16 mouse cellular contexts compared by ENCODE assay signal in the genomic region with DNA sequence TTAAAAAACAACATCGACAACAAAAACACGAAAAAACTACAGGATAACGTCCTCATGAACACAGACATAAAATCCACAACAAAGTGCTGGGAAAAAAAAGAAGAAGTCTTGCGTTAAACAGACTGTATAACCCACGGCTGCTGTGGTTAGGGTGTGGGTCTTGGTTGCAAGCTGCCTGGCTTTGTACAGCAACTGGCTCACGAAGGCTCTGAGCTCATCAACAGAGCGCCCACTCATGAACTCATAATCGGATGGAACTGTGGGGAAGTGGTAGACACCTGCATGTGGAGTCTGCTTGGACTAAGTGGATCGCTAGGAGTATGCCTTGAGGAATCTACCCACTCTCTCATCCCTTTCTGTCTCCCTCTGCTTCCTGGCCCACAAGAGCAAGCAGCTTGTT. TPM values are rescaled to one million over a fixed set of nuclear protein-coding genes. Genes with fewer than 3 reads are reported as not detected.
DNase-seq lines count a peak whose midpoint lies in the region; ATAC-seq and TF ChIP-seq lines count a peak whose summit lies in the region.
"Had no signal": no experiment of that assay in that cellular context is flagged by ENCODE, and none has a peak within 500 bp of the region (broad histone marks: within the 10 kb centered on the region; RNA-seq: fewer than 3 reads in every experiment).

No protein-coding gene starts in this region.

- intact Hi-C loops in gastrocnemius, adult 2 months (cut with DNase I), result no loop called here
- intact Hi-C loops in gastrocnemius, postnatal 14 days (cut with DNase I; ENCODE audit: low total_unique reads), result no loop called here

- H3K27ac ChIP-seq in gastrocnemius, adult 2 months, result peak overlapping the region; percentile 56; the same call in 1 of the 2 replicates
- H3K27ac ChIP-seq: forebrain, embryonic 15.5 days; kidney, embryonic 15.5 days; limb, embryonic 12.5 days; liver, embryonic 14.5 days; stomach, postnatal 0 days had no signal

- DNase-seq in gastrocnemius, adult 2 months, result no peak
- DNase-seq in gastrocnemius, postnatal 14 days, result no peak
- DNase-seq in B cell, adult 2 months, result peak; percentile 64 to 66
- DNase-seq in brain, adult 2 months (ENCODE audit: low read depth, low spot score), result peak; percentile 10
- DNase-seq in cerebellum, adult 11-12 months, result no peak
- no peak for DNase-seq in right cerebral cortex, postnatal 10 days (ENCODE audit: low spot score in 2 of 2)
- DNase-seq in embryo, embryonic 9.5 days (ENCODE audit: extremely low spot score), result no peak
- DNase-seq: cerebellum, adult 9-10 months; gastrocnemius, postnatal 10 days; midbrain, embryonic 14.5 days had no signal

- ATAC-seq in megakaryocyte progenitor cell, adult 5-6 weeks (replicated peaks; ENCODE audit: poor library complexity), result peak; percentile 35
- ATAC-seq: forebrain, embryonic 15.5 days had no signal

- TF ChIP-seq CTCF in gastrocnemius, adult 2 months (IDR thresholded peaks at IDR 0.05), result no peak

- H3K4me3 ChIP-seq in gastrocnemius, adult 2 months, result no peak overlapping the region
- H3K4me3 ChIP-seq: forebrain, embryonic 15.5 days; kidney, embryonic 15.5 days; limb, embryonic 12.5 days had no signal

RNA-seq across cellular contexts. Expression of a gene that starts 6.1 kb away (rescaled TPM):
- total RNA-seq in gastrocnemius, adult 2 months (2021), result not detected
- under 1 TPM; 0.09 to 0.10 TPM for total RNA-seq in gastrocnemius, postnatal 14 days (2021)
- total RNA-seq in megakaryocyte progenitor cell, adult 5-6 weeks (2015), result 2.7 and 4.3 TPM in 2 replicates
- total RNA-seq in megakaryocyte progenitor cell, adult 5-6 weeks (2017), result 3.6 and 7.2 TPM in 2 replicates

RNA-seq across cellular contexts. Expression of a gene that starts 45.2 kb away (rescaled TPM):
- total RNA-seq in gastrocnemius, adult 2 months (2021), result 1 to 10 TPM; 5.1 to 6.5 TPM
- 1 to 10 TPM; 9.4 to 9.5 TPM for total RNA-seq in gastrocnemius, postnatal 14 days (2021)
- 10.5 and 12.0 TPM in 2 replicates for total RNA-seq in megakaryocyte progenitor cell, adult 5-6 weeks (2015)
- 19.2 and 20.4 TPM in 2 replicates for total RNA-seq in megakaryocyte progenitor cell, adult 5-6 weeks (2017)

Comparison
In these comparisons a context has a peak if more than half of its experiments do, and no peak if none do; other contexts are left out.
1. DNase-seq: peak in B cell, adult 2 months (2 of 2) and brain, adult 2 months (single experiment); none in gastrocnemius, adult 2 months (single experiment), gastrocnemius, postnatal 14 days (single experiment), cerebellum, adult 11-12 months (single experiment), right cerebral cortex, postnatal 10 days (0 of 2) and embryo, embryonic 9.5 days (single experiment).